Mouse (Mus musculus) thymus, adult 2 months (tissue): ENCODE results near the gene Olfr70. TPM values are rescaled to one million over a fixed set of nuclear protein-coding genes. Genes with fewer than 3 reads are reported as not detected.

Experiments
- DNase-seq: peaks from one replicate; pipeline ENCODE4 v3.0.0; 2021
- H3K27ac ChIP-seq: fragments of 200-500 bp; 2 replicates; pipeline ENCODE4 v1.5.1; 2012; ENCODE audit warnings: low read length, control low read depth; ENCODE audit not compliant: control insufficient read depth, insufficient read depth
- H3K27me3 ChIP-seq: fragments of 200-500 bp; 2 replicates; pipeline ENCODE4 v1.6.1; 2012; ENCODE audit warnings: mild to moderate bottlenecking, low read length, moderate library complexity, mixed read lengths; ENCODE audit not compliant: control insufficient read depth, insufficient read depth
- H3K36me3 ChIP-seq: fragments of 200-500 bp; 2 replicates; pipeline ENCODE4 v1.6.1; 2012; ENCODE audit warnings: mild to moderate bottlenecking, low read length, moderate library complexity; ENCODE audit not compliant: control insufficient read depth, insufficient read depth
- H3K4me1 ChIP-seq: fragments of 200-500 bp; replicated peaks from 2 replicates; pipeline ENCODE4 v1.6.1; 2012; ENCODE audit warnings: low read length; ENCODE audit not compliant: control insufficient read depth, insufficient read depth
- H3K4me3 ChIP-seq: fragments of 200-500 bp; 2 replicates; pipeline ENCODE4 v1.5.1; 2012; ENCODE audit warnings: mild to moderate bottlenecking, low read length, control low read depth, moderate library complexity; ENCODE audit not compliant: control insufficient read depth, insufficient read depth
- CTCF ChIP-seq: fragments of 200-500 bp; IDR thresholded peaks from 2 replicates; pipeline ENCODE4 v1.5.1; 2012; ENCODE audit warnings: mild to moderate bottlenecking, control low read depth, low read length, moderate library complexity, borderline replicate concordance; ENCODE audit not compliant: control insufficient read depth, poor library complexity, insufficient read depth; ENCODE audit errors: extremely low read depth
- POLR2A ChIP-seq: fragments of 200-500 bp; IDR thresholded peaks from 2 replicates; pipeline ENCODE4 v1.6.1; 2012; ENCODE audit warnings: mild to moderate bottlenecking, low read length, control low read depth, moderate library complexity; ENCODE audit not compliant: control insufficient read depth, poor library complexity, insufficient read depth; ENCODE audit errors: extremely low read depth
- WGBS: fragments of 180-500 bp; shearing (Covaris S2); methylation state at CpG from one replicate; pipeline ENCODE4 v1.1.7; 2018; 5-methylcytosine and 5-hydroxymethylcytosine counted together
- polyA plus RNA-seq: library from polyadenylated mRNA; depleted of rRNA; stranded (reverse); fragments of >200 nt; gene quantifications from 2 replicates; pipeline ENCODE4 v1.2.3, GENCODE M21; 2012

Olfr70 gene
- polyA plus RNA-seq, 1 experiment: not detected

DNA sequence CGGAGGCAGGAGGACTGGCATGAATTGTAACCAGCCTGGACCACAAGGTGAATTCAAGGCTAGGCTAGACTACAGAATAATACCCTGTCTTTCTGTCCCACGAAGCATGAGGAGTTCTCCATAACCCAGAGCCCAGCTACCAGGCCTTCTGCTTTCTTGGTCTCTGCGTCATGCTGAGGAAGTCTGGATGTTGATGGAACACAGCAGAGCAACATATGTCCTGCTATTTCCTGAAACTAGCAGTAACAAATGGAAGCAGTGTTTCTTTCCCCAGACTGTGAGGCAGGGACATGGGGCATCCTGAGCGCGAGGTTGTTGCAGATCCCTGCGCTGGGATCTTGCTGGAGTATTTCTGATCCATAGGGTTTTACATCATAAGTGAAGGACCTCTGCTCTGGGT, 22.1 kb downstream of the Olfr70 start:
- no peaks in the 10 kb centered on the region for H3K36me3 ChIP-seq
- no peak overlapping the region for H3K27ac ChIP-seq
- H3K4me3 ChIP-seq: no peak overlapping the region
- no peaks in the 10 kb centered on the region for H3K27me3 ChIP-seq
- WGBS: 94% methylated on average over 6 of the region's 6 CpGs
- no peaks in the 10 kb centered on the region for H3K4me1 ChIP-seq
- no peak for TF ChIP-seq CTCF
- no peak for TF ChIP-seq POLR2A
- no peak for DNase-seq

DNA sequence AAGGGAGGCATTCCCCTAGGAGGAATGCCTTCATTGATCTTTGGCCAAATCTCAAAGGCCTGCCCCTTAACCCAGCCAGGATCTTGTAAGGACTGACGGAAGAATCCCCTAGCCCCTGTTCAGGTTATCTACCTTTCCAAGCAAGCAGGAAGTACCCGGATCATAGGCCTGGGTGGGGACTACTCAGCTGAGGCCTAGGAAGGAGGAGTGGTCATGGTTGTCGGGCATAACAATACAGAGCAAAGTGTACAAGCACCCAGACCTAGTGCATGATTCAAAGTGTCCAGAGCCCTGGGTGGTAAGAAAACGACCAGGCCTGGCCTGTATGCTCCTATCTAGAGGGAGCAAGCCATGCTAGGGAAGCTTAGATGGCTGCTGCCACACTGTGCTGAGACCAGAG, 25.0 kb downstream of the Olfr70 start:
- TF ChIP-seq CTCF (no peak), POLR2A (no peak)
- Histone ChIP-seq H3K27me3 (no peaks in the 10 kb centered on the region), H3K4me1 (no peaks in the 10 kb centered on the region), H3K4me3 (no peak overlapping the region), H3K27ac (no peak overlapping the region), H3K36me3 (no peaks in the 10 kb centered on the region)
- 92% methylated on average over 4 of the region's 4 CpGs for WGBS
- no peak for DNase-seq

DNA sequence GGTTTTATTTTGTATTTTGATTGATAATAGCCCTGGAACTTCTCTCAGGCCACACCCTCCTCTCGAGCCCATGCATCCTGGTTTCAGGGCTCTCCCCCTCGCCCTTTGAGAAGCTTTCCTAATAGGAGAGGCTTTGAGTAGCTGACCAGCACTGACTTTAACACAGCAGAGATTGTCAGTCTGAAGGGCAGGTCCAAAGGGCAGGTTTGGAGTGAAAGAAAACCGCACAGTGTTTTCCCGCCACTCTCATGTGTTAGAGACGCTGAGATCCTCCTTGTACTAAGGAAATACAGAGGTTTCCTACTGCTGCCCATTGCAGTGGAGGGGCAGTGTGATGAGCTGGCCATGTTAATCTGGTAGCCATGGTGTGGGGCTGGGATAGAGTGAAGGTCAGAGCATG, 25.6 kb downstream of the Olfr70 start:
- no peaks in the 10 kb centered on the region for H3K4me1 ChIP-seq
- TF ChIP-seq CTCF (no peak), POLR2A (no peak)
- no peak overlapping the region for H3K4me3 ChIP-seq
- H3K27ac ChIP-seq: no peak overlapping the region
- no peaks in the 10 kb centered on the region for H3K36me3 ChIP-seq
- no peaks in the 10 kb centered on the region for H3K27me3 ChIP-seq
- 88% methylated on average over 5 of the region's 5 CpGs for WGBS
- no peak for DNase-seq

DNA sequence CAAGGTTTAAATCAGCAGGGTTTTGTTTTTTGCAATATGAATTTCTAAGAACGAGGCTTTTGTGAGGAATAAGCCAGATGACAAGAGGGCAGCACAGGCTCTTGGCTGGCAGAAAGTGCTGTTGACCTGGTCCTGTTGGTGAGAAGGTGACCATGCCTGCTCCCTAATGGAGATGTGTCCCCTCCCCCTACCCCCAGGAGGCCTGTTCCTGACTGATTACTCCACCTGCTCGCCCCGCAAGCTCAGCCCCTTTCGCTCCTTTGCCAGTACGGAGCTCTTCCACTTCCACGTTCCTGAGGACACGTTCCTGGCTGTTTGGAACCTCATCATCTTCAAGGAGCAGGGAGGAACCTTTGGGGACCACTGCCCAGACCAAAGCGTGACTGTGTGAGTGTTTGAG, 26.9 kb downstream of the Olfr70 start:
- WGBS: 95% methylated on average over 8 of the region's 8 CpGs
- H3K27me3 ChIP-seq: no peaks in the 10 kb centered on the region
- H3K4me1 ChIP-seq: peaks cover 8% of the 10 kb centered on the region
- TF ChIP-seq CTCF (no peak), POLR2A (no peak)
- H3K36me3 ChIP-seq: no peaks in the 10 kb centered on the region
- H3K27ac ChIP-seq: no peak overlapping the region
- no peak overlapping the region for H3K4me3 ChIP-seq
- DNase-seq: no peak

DNA sequence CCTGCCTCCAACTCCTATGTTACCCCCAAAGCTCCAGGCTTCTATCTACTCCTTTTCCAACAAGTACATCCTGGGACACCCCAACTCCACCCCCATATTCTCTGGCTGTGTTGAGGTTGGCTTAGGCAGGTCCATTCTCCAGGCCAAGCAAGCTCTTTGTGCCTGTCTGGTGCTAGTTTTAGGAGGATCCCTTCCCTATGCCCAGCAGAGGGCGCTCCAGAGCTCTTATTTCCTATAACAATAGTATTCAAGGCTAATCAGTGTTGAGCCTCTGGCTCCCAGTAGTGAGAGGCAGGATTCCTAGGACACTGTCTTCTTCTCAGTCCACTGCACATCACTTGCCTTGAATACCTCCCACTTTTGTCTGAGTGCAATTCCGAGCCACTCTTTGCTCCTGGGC, 28.5 kb downstream of the Olfr70 start:
- no peaks in the 10 kb centered on the region for H3K27me3 ChIP-seq
- peak; percentile 79 for DNase-seq
- TF ChIP-seq POLR2A (no peak), CTCF (peak; percentile 37; the same call in 1 of the 2 replicates)
- peaks cover 10% of the 10 kb centered on the region for H3K4me1 ChIP-seq
- H3K27ac ChIP-seq: no peak overlapping the region
- 33% methylated on average over 2 of the region's 2 CpGs for WGBS
- H3K36me3 ChIP-seq: no peaks in the 10 kb centered on the region
- no peak overlapping the region for H3K4me3 ChIP-seq

DNA sequence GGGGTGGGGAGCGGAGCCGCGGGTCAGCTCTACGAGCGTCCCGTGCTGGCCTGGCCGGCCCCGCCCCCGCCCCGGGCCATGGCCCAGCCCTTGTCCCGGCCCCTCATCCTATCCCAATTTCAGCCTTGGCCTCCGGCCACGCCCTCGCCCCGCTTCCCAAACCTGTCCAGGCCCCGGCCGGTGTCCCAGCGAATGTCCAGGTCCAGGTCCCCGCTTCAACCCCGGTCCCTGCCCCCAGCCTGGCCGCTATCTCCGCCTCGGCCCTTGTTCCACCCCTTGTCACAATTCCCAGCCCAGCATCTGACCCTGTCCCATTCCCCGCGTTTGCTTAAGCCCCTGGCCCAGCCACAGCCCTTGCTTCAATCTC, 31.2 kb downstream of the Olfr70 start:
- H3K4me1 ChIP-seq: peaks cover 10% of the 10 kb centered on the region
- WGBS: 3% methylated on average over 25 of the region's 25 CpGs
- TF ChIP-seq POLR2A: no peak
- H3K36me3 ChIP-seq: no peaks in the 10 kb centered on the region
- no peak overlapping the region for H3K27ac ChIP-seq
- peak overlapping the region; percentile 55 for H3K4me3 ChIP-seq
- DNase-seq: no peak
- H3K27me3 ChIP-seq: no peaks in the 10 kb centered on the region

DNA sequence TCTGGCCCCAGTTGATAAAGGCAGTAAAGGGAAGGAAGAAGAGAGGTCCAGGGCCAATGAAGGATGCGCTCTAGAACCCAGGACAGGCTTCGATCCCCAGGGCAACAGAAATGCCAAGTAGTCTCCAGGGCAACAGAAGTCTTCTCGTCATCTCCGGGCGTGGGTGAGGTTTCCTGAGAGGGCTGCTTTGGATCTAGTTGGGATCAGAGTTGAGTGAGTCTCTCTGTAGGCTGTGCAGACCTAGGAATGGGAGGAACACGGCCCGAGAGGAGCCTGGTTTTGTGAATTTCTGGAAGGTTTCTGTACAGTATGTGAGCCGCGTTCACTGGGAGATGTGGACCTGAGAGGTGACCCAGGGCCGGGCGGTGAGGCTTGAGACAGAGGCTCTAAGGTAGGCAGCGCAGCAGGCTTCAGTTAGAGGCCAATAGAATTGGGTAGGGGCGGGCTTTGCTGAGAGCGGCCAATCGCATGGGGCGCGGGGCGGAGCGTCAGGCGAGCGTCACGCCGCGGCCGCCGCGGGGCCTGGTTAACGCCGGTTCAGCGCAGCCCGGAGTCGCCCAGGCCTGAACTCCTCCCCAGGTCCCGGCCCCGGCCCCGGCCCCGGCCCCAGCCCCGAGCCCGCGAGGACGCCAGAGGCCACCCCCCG, 31.7 kb downstream of the Olfr70 start, which contains the start of the genes Tmem8b and Fam221b:
Tmem8b (plus strand) TSS at position 190 of the 646 bp plus-strand sequence.
Fam221b (minus strand) TSS at position 364 of the 646 bp plus-strand sequence.
- Histone ChIP-seq H3K4me1 (peaks cover 10% of the 10 kb centered on the region), H3K27ac (no peak within 1 kb of the TSS), H3K27me3 (no peaks in the 10 kb centered on the region), H3K36me3 (no peaks in the 10 kb centered on the region), H3K4me3 (peak within 1 kb of the TSS; percentile 55)
- DNase-seq: peak; percentile 92
- 3% methylated on average over 34 of the region's 41 CpGs for WGBS
- no peak for TF ChIP-seq POLR2A
- no peak for TF ChIP-seq CTCF
